Mouse (Mus musculus) forebrain, embryonic 13.5 days (tissue): ENCODE measurements around the gene Nek10. TPM values are rescaled to one million over a fixed set of nuclear protein-coding genes. Genes with fewer than 3 reads are reported as not detected.
"Not testable (repeated sequence)": the region's sequence is repeated elsewhere in the genome, so short reads cannot be mapped to it uniquely, and the experiment has no call there.

Source experiments
- ATAC-seq: fragments of 200-750 bp; cut with Nextera tagmentation; 2 replicates; pipeline ENCODE4 v1.8.0; 2017
- H3K27ac ChIP-seq: fragments of 300-500 bp; sonication (generic); 2 replicates; pipeline ENCODE4 v1.5.1; 2015; ENCODE audit warnings: inconsistent platforms, mild to moderate bottlenecking, moderate library complexity
- H3K27me3 ChIP-seq: fragments of 300-500 bp; sonication (generic); 2 replicates; pipeline ENCODE4 v1.6.1; 2015; ENCODE audit warnings: mild to moderate bottlenecking, inconsistent platforms
- H3K36me3 ChIP-seq: fragments of 300-500 bp; sonication (generic); 2 replicates; pipeline ENCODE4 v1.6.1; 2015; ENCODE audit warnings: mild to moderate bottlenecking, inconsistent platforms; ENCODE audit not compliant: poor library complexity, severe bottlenecking
- H3K4me1 ChIP-seq: fragments of 300-500 bp; sonication (generic); 2 replicates; pipeline ENCODE4 v1.6.1; 2015; ENCODE audit warnings: inconsistent platforms
- H3K4me2 ChIP-seq: fragments of 300-500 bp; sonication (generic); 2 replicates; pipeline ENCODE4 v1.6.1; 2015; ENCODE audit warnings: inconsistent platforms, mild to moderate bottlenecking, moderate library complexity
- H3K4me3 ChIP-seq: fragments of 300-500 bp; sonication (generic); 2 replicates; pipeline ENCODE4 v1.5.1; 2015; ENCODE audit warnings: mild to moderate bottlenecking, inconsistent platforms
- H3K9ac ChIP-seq: fragments of 300-500 bp; sonication (generic); 2 replicates; pipeline ENCODE4 v1.6.1; 2015; ENCODE audit warnings: mild to moderate bottlenecking, inconsistent platforms
- H3K9me3 ChIP-seq: fragments of 300-500 bp; sonication (generic); replicated peaks from 2 replicates; pipeline ENCODE4 v1.6.1; 2016; ENCODE audit warnings: inconsistent platforms
- WGBS: fragments of 180-500 bp; shearing (Covaris S2); methylation state at CpG from one replicate; pipeline ENCODE4 v1.1.7; 2015; 5-methylcytosine and 5-hydroxymethylcytosine counted together
- polyA plus RNA-seq: library from polyadenylated mRNA; unstranded; fragments of >200 nt; fragmentation: Nextera tagmentation; extraction: Ambion mirVana; gene quantifications from 2 replicates; pipeline ENCODE4 v1.2.1, GENCODE M21; 2015

Gene Nek10
- polyA plus RNA-seq: 0.08 TPM in 1 of 2 replicates, not detected in the other

DNA sequence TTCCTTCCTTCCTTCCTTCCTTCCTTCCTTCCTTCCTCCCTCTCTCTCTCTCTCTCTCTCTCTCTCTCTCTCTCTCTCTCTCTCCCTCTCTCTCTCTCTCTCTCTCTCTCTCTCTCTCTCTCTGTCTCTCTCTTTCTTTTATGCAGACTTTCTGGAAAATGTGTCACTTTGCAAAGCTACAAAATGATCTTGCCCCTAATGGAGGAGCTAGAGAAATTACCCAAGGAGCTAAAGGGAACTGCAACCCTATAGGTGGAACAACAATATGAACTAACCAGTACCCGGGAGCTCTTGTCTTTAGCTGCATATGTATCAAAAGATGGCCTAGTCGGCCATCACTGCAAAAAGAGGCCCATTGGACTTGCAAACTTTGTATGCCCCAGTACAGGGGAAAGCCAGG lies at the start of gene Nek10:
Gene Nek10, plus strand, starts transcription at position 301 of the 400 bp plus-strand sequence.
- not testable (repeated sequence) for H3K4me2 ChIP-seq, H3K27ac ChIP-seq, ATAC-seq, H3K27me3 ChIP-seq, H3K9ac ChIP-seq, H3K9me3 ChIP-seq, H3K4me1 ChIP-seq, H3K4me3 ChIP-seq, H3K36me3 ChIP-seq
- 78% methylated on average over 2 of the region's 2 CpGs for WGBS

DNA sequence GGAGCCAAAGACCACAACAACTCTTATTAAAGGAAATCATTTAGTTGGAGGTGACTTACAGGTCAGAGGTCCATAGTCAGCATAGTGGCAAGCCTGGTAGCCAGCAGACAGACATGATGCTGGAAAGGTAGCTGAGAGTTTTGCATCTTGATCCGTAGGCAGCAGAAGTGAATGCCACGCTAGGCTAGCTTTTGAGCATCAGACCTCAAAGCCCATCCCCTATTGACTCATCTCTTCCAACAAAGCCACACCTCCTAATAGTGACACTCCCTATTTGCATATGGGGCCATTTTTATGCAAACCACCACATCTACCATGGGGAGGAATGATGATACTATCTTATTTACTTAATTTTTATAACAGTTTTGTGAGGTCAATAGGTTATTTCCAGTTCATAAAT lies 22.0 kb upstream of the Nek10 start:
- ATAC-seq: no peak
- H3K36me3 ChIP-seq: peaks cover 53% of the 10 kb centered on the region
- H3K9ac ChIP-seq: no peak overlapping the region
- no peak overlapping the region for H3K27ac ChIP-seq
- no peaks in the 10 kb centered on the region for H3K9me3 ChIP-seq
- no peaks in the 10 kb centered on the region for H3K27me3 ChIP-seq
- H3K4me2 ChIP-seq: no peak overlapping the region
- WGBS: 90% methylated on average over 2 of the region's 2 CpGs
- no peak overlapping the region for H3K4me3 ChIP-seq
- no peaks in the 10 kb centered on the region for H3K4me1 ChIP-seq

DNA sequence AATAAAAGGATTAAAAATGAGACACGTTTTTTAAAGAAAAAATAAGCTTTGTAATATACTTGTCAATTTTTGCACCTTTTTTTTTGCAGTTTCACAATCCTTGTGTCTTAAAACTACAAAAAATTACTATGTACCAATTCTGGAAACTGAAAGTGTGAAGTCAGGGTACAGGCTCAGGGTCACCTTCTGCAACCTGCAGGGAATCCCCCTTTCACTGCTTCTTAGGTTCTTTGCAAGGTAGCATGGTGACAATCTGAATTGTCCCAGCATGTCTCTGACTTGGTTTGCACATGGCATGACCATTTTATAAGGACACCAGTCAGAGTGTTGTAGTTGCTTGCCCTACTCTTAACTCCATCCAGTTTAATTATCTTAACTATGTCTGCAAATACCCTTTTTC lies 19.0 kb upstream of the Nek10 start:
- Histone ChIP-seq H3K9me3 (no peaks in the 10 kb centered on the region), H3K36me3 (peaks cover 56% of the 10 kb centered on the region), H3K9ac (no peak overlapping the region), H3K27me3 (no peaks in the 10 kb centered on the region), H3K27ac (no peak overlapping the region), H3K4me2 (no peak overlapping the region), H3K4me3 (no peak overlapping the region), H3K4me1 (no peaks in the 10 kb centered on the region)
- WGBS: 92% methylated on average over 1 of the region's 1 CpGs
- ATAC-seq: no peak

DNA sequence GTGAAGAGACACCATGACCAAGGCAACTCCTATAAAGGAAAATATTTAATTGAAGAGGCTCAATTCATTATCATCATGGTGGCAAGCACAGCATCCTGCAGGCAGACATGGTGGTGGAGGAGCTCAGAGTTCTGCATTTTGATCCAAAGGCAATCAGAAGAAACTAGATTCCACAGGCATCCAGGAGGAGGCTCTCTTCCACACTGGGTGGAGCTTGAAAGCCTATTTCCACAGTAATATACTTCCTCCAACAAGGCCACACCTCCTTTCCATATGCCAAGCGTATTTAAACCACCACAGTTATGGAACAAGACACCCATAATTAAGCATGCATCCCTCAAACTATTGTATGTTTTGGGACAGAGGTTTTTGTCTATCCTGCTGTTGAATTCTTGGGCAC lies 16.2 kb upstream of the Nek10 start:
- no peak overlapping the region for H3K4me2 ChIP-seq
- no peak overlapping the region for H3K4me3 ChIP-seq
- no peak overlapping the region for H3K9ac ChIP-seq
- H3K36me3 ChIP-seq: peaks cover 56% of the 10 kb centered on the region
- no peaks in the 10 kb centered on the region for H3K9me3 ChIP-seq
- no peak overlapping the region for H3K27ac ChIP-seq
- H3K27me3 ChIP-seq: no peaks in the 10 kb centered on the region
- ATAC-seq: no peak
- H3K4me1 ChIP-seq: no peaks in the 10 kb centered on the region
- WGBS: 85% methylated on average over 1 of the region's 1 CpGs

DNA sequence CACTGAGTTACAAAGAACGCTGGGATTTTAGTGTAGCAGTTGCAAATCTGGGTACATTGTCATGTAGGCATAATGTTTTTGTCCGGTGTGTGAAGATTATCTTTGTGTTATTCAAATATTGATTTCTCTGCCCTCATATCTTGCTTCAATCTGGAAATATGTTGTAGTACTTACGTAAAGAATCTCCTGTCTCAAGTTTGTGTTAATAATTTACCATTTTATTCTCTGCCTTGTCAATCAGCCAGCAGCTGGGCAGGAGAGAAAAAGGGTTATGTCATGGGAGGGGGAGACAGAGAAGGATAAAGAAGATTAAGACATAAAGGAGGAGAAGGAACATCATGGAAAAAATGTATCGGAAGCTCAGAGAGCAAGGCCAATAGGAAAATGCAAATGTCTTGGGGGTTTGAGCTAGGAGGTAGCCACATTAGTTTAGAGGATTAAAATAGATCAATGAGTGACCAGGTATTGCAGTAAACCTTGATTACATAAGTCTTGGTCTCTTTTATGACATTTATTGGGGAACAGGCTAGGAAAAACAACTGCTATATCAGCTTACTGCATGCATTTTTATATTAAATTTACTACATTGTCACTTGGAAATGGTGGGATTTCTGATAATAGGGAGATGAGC lies 13.3 kb upstream of the Nek10 start:
- Histone ChIP-seq H3K27me3 (no peaks in the 10 kb centered on the region), H3K9ac (no peak overlapping the region), H3K27ac (no peak overlapping the region), H3K4me2 (no peak overlapping the region), H3K36me3 (peaks cover 54% of the 10 kb centered on the region), H3K4me3 (no peak overlapping the region), H3K4me1 (no peaks in the 10 kb centered on the region), H3K9me3 (no peaks in the 10 kb centered on the region)
- 96% methylated on average over 4 of the region's 4 CpGs for WGBS
- ATAC-seq: no peak

DNA sequence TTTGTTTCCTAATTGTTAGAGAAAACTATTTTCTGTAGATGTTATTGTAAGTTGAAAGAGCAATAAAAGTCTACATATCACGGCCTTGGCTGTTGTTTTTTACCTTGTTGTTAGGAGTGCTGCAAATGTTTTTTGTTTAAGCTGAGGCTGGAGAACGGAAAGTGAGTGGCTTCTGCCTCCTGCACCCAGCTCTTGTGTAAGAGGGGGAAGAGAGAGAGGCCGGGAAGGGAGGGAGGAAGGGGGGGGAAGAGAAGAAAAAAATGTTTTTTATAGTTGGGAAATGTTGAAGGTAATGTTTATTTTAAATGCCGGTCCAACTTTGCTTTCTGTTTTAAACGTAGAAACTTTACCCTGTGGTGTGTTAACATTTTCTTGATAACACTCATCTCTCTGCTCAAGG lies 3.4 kb upstream of the Nek10 start:
- Histone ChIP-seq H3K4me1 (no peaks in the 10 kb centered on the region), H3K36me3 (peaks cover 19% of the 10 kb centered on the region), H3K27ac (no peak overlapping the region), H3K4me3 (no peak overlapping the region), H3K4me2 (no peak overlapping the region), H3K27me3 (no peaks in the 10 kb centered on the region), H3K9me3 (no peaks in the 10 kb centered on the region), H3K9ac (no peak overlapping the region)
- ATAC-seq: no peak
- 93% methylated on average over 5 of the region's 5 CpGs for WGBS

DNA sequence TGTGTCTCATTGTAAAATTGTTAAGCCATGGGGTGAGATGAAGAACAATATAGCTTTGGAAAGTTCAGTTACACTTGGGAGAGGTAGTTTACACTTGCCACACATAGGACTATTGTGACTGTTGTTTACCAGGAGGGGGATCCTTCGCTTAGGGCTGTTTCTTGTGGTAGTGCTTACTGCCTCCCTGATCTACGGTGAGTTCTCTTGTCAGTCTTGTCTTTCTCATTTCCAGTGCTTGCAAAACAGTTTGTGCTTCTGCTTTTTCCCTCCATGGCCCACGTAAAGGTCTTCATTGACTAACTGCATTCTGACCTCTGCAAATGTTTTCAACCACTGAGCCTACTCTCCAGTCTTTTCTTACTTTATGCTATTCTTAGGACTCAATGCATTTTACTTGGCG lies 2.9 kb upstream of the Nek10 start:
- no peak overlapping the region for H3K4me3 ChIP-seq
- no peak overlapping the region for H3K9ac ChIP-seq
- 97% methylated on average over 4 of the region's 4 CpGs for WGBS
- no peak for ATAC-seq
- H3K27me3 ChIP-seq: no peaks in the 10 kb centered on the region
- H3K36me3 ChIP-seq: peaks cover 19% of the 10 kb centered on the region
- no peak overlapping the region for H3K27ac ChIP-seq
- no peak overlapping the region for H3K4me2 ChIP-seq
- no peaks in the 10 kb centered on the region for H3K4me1 ChIP-seq
- no peaks in the 10 kb centered on the region for H3K9me3 ChIP-seq

DNA sequence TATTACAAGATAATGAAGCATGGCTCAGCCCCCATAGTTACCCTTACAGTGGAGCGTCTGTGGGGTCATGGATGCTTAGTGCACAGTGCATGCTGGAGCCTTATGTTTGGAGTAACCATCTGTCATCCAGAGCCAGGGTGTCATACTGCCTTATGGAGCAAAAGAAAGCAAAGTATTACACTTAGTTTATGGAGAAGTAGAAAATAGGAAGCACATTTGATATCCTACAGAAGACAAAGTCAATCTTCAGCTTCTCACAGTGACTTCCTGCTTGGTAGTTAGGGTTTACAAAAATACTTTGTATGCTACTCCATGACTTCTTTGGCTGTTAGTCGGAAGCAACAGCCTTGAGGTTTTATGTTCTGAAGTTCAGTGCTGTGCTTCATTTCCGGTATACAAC lies 2.4 kb upstream of the Nek10 start:
- 96% methylated on average over 3 of the region's 3 CpGs for WGBS
- Histone ChIP-seq H3K36me3 (peaks cover 19% of the 10 kb centered on the region), H3K4me1 (no peaks in the 10 kb centered on the region), H3K9ac (no peak overlapping the region), H3K27me3 (no peaks in the 10 kb centered on the region), H3K9me3 (no peaks in the 10 kb centered on the region), H3K27ac (no peak overlapping the region), H3K4me2 (no peak overlapping the region), H3K4me3 (no peak overlapping the region)
- no peak for ATAC-seq

DNA sequence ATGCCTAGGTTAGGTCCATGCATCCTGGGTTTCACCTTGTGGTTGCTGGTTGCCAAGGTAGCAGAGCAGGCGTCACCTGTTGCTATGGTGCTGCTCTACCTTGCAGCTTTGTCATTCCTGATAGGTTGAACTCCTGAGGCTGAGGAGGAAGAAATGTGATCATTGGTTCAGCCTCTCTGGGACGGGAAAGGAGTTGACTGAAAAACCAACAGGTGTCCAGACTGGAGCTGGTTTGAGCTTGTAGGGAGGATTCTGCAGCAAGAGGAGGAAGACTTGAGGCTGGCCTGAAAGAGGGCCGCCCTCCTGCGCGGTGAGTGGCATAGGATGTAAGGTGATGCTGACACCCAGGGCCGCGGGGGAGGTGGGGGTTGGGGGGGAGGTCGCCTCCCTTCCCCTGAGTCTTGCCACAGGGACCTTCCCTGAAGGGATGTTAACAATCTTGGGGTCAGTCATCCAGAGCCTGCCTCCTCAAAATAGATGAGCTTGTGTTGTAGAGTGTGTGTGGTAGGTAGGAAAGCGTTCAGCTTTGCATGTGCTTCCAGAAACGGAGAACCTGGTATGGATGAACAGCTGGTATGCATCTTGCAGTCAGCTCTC lies 804 bp downstream of the Nek10 start:
- no peak overlapping the region for H3K4me3 ChIP-seq

DNA sequence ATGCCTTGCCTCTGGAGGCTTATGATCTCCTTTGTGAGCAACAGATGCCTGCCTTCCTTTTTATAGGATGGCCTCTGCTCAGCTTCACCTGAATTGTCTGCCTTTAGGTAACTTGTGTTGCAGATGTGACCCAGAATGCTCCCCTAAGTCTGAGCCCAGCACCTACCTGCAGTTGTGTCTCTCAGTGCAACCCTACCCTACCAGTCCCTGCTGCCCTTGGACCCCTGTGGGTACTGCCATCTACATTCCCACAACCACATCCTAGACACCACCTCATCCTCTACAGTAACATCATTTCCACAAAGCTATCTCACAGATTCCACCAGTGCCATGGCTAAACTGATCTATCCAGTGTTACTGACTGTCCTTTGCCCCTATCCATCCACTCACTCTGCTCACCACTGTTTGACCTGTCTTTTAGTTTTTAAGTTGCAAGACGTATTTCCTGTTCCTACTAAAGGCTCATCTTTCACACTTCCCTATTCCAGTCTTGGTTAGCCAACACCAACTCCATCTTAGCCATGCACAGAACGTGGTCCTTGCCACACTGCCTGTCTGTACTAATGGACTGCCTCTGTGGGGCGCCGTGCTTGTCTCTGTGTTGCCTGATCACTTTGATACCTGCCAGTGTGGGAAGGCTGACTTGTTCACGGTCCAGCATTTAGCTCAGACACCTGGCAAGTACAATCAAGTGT lies 1.4 kb downstream of the Nek10 start:
- peak; percentile 46 for ATAC-seq
- no peaks in the 10 kb centered on the region for H3K9me3 ChIP-seq
- H3K4me1 ChIP-seq: no peaks in the 10 kb centered on the region
- H3K9ac ChIP-seq: no peak overlapping the region
- H3K27ac ChIP-seq: no peak overlapping the region
- no peak overlapping the region for H3K4me3 ChIP-seq
- 74% methylated on average over 5 of the region's 5 CpGs for WGBS
- peaks cover 9% of the 10 kb centered on the region for H3K36me3 ChIP-seq
- no peaks in the 10 kb centered on the region for H3K27me3 ChIP-seq
- no peak overlapping the region for H3K4me2 ChIP-seq

More for the DNA sequence above, 804 bp downstream of the Nek10 start:
- Histone ChIP-seq H3K4me1 (no peaks in the 10 kb centered on the region), H3K27ac (no peak overlapping the region), H3K9ac (no peak overlapping the region), H3K9me3 (no peaks in the 10 kb centered on the region), H3K27me3 (no peaks in the 10 kb centered on the region), H3K4me2 (no peak overlapping the region), H3K36me3 (peaks cover 9% of the 10 kb centered on the region)
- WGBS: 18% methylated on average over 10 of the region's 10 CpGs
- peak; percentile 77 for ATAC-seq

DNA sequence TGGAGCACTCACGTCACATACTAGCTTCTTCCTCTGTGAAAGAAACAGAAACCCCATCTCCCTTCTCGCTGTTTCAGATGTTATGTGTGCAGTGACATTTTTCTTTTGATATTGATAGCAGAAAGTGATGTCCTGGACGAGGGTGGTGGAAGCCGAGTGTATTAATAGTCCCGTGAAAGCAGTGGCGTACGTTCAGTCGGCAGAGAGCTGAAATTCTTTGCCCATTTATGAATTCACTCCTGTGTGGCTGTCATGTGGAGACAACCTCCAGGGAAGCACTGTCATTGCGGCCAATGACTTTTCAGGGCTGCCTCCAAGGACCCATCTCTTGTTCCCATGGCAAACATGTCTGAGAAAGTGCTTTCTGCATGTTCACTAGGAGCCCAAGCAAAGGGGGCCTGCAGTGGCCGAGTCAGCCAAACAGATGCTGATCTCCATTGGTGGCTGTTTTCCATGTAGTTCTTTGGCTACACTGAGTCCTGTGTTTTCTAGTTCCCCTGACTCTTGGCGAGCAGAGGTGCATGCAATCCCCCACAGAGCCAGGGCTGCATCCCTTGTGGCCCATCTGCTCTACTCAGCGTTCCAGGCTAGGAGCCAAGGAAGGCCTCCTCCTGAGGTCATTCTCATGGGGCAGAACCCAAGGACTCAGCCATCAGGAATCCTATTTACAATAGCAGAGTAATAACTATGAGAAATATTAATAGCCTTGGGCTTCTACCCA lies 29.5 kb downstream of the Nek10 start:
- Histone ChIP-seq H3K9me3 (no peaks in the 10 kb centered on the region), H3K4me3 (no peak overlapping the region), H3K4me2 (no peak overlapping the region), H3K9ac (no peak overlapping the region), H3K27ac (no peak overlapping the region), H3K36me3 (no peaks in the 10 kb centered on the region), H3K4me1 (no peaks in the 10 kb centered on the region), H3K27me3 (no peaks in the 10 kb centered on the region)
- peak; percentile 24; the same call in 1 of the 2 replicates for ATAC-seq
- 83% methylated on average over 12 of the region's 12 CpGs for WGBS

DNA sequence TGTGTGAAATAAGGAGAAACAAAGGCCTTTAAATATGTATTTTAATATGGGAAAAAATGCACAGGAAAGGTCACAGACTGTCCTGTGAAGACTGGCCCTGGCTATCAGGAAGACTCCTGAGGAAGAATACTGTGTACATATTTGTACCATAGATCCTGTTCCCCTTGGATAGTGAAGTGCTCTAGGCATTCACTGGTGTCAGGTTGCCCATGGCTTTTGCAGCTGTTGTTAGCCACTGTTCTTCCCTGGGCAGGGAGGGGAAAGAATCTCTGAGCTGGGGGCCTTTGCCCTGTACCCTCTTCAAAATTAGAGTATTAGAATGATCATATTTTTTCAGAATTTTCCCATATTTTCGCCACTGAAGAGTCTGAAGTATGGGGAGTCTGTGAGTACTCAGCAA lies 30.3 kb downstream of the Nek10 start:
- Histone ChIP-seq H3K4me1 (no peaks in the 10 kb centered on the region), H3K36me3 (no peaks in the 10 kb centered on the region), H3K4me2 (no peak overlapping the region), H3K4me3 (no peak overlapping the region), H3K9me3 (no peaks in the 10 kb centered on the region), H3K9ac (no peak overlapping the region), H3K27me3 (no peaks in the 10 kb centered on the region), H3K27ac (no peak overlapping the region)
- ATAC-seq: no peak
- 71% methylated on average over 1 of the region's 1 CpGs for WGBS
